Mouse (Mus musculus): ENCODE data around the gene Gm3285.

DNA sequence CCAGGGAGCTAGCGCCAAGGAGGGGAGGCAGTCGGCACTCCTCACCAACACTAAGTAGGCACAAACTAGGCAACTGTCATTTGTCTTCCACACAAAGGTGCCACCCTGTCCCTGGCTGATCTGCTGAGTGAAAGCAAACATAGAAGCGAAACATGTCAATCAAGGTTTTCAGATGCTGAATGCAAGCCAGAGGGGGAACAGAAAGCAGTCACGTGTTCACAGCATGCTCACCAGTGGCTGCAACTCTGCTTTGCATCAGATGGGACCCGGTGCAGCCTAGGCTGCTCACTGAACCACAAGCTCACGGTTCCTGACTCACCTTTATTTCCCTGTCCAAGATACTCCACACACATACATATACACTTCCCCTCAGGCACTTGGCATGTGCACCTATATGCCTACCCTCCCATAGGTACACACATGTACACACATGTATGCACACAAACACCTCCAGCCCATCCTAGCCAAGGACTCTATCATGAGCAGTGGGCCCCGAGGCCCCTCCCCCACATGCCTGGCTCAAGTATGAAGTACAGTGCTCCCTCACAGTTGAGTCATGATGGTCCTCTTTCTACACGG lies 29.3 kb downstream of the Gm3285 start:
- TF ChIP-seq CTCF (IDR thresholded peaks at IDR 0.05; ENCODE audit: low read depth, low read length) (no peak), POLR2A (IDR thresholded peaks at IDR 0.05; ENCODE audit: borderline replicate concordance, low read depth, low read length) (no peak)

Data from bone marrow macrophage, adult 2 months (primary cell).